Mouse (Mus musculus): ENCODE measurements around the gene Fat3.

DNA sequence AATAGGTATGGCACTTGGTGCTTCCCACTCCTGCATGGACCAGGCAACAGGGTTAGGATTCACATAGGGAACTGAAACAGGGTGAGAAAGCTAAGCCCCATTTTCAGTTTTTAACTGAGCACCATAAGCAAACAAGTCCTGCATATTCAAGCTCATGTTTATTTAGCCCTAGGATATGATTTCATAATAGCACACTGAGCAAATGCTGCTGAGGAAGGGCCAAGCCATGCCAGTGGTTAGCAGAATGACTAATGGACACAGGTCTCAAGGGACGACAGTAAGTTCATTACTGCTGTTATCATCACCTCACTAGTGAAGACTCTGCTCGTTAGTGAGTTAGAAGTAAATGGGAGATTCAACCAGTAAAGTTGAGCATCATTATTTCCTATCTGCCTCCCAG, 333.0 kb downstream of the Fat3 start:
- no peak for TF ChIP-seq POLR2A (IDR thresholded peaks at IDR 0.05; ENCODE audit: borderline replicate concordance, extremely low read depth, insufficient read depth, insufficient read length, poor library complexity, severe bottlenecking)
- TF ChIP-seq CTCF (IDR thresholded peaks at IDR 0.05; ENCODE audit: borderline replicate concordance, extremely low read depth, insufficient read depth, insufficient read length) = no peak

All from brain, embryonic 14.5 days (tissue).